Mouse (Mus musculus) neural tube, embryonic 14.5 days (tissue): ENCODE results near the gene Psmg3. TPM values are rescaled to one million over a fixed set of nuclear protein-coding genes. Genes with fewer than 3 reads are reported as not detected.

Experiments
- ATAC-seq: fragments of 200-750 bp; cut with Nextera tagmentation; 2 replicates; pipeline ENCODE4 v1.8.0; 2017; ENCODE audit warnings: low read depth, mild to moderate bottlenecking, moderate TSS enrichment, moderate library complexity
- H3K27ac ChIP-seq: fragments of 300-500 bp; sonication (generic); 2 replicates; pipeline ENCODE4 v1.5.1; 2014; ENCODE audit warnings: low read depth, mild to moderate bottlenecking, control low read depth, low read length, moderate library complexity, mixed read lengths
- H3K27me3 ChIP-seq: fragments of 300-500 bp; sonication (generic); 2 replicates; pipeline ENCODE4 v1.6.1; 2014; ENCODE audit warnings: low read length; ENCODE audit not compliant: control insufficient read depth, insufficient read depth
- H3K36me3 ChIP-seq: fragments of 300-500 bp; sonication (generic); 2 replicates; pipeline ENCODE4 v1.6.1; 2014; ENCODE audit warnings: low read length, mixed read lengths; ENCODE audit not compliant: control insufficient read depth, insufficient read depth
- H3K4me1 ChIP-seq: fragments of 300-500 bp; sonication (generic); 2 replicates; pipeline ENCODE4 v1.6.1; 2014; ENCODE audit warnings: low read length; ENCODE audit not compliant: control insufficient read depth, insufficient read depth
- H3K4me2 ChIP-seq: fragments of 300-500 bp; sonication (generic); 2 replicates; pipeline ENCODE4 v1.6.1; 2014; ENCODE audit warnings: mild to moderate bottlenecking, low read depth, low read length, control low read depth
- H3K4me3 ChIP-seq: fragments of 300-500 bp; sonication (generic); 2 replicates; pipeline ENCODE4 v1.5.1; 2014; ENCODE audit warnings: low read depth, low read length, control low read depth, mixed read lengths
- H3K9ac ChIP-seq: fragments of 300-500 bp; sonication (generic); replicated peaks from 2 replicates; pipeline ENCODE4 v1.6.1; 2014; ENCODE audit warnings: low read depth, mild to moderate bottlenecking, control low read depth, low read length, mixed read lengths
- H3K9me3 ChIP-seq: fragments of 300-500 bp; sonication (generic); 2 replicates; pipeline ENCODE4 v1.6.1; 2016; ENCODE audit warnings: low read length; ENCODE audit not compliant: control insufficient read depth
- WGBS: fragments of 180-500 bp; shearing (Covaris S2); extraction: QIAGEN DNeasy Blood & Tissue Kit; methylation state at CpG from one replicate; pipeline ENCODE4 v1.1.7; 2014; 5-methylcytosine and 5-hydroxymethylcytosine counted together
- polyA plus RNA-seq: library from polyadenylated mRNA; unstranded; fragments of >200 nt; fragmentation: Nextera tagmentation; extraction: Ambion mirVana; gene quantifications from 2 replicates; pipeline ENCODE4 v1.2.1, GENCODE M21; 2014

Psmg3 gene
- polyA plus RNA-seq, 1 experiment from 2014 or later: 71.1 TPM

DNA sequence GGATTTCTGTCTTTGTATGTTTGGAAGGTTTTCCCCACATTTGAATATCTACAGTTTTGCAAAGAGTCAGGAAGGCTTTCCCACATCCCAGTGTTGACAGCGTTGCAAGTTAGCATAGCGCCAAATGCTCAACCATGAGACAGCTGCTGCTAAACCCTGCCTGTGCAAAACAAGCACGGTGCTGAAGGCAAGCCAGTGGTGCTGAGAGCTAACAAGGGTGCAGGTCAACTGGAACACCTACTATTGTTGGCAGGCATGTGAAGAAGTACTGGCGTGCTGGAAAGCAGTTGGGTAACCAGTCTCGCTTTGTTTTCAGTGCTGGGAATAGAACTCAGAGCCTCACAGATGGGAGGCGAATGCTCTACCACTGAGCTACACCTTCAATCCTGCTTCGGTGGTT is 9.0 kb upstream of the Psmg3 start:
- Histone ChIP-seq H3K27me3 (no peaks in the 10 kb centered on the region), H3K4me3 (no peak overlapping the region), H3K27ac (no peak overlapping the region), H3K9ac (no peak overlapping the region), H3K9me3 (no peaks in the 10 kb centered on the region), H3K4me1 (no peaks in the 10 kb centered on the region), H3K36me3 (no peaks in the 10 kb centered on the region), H3K4me2 (no peak overlapping the region)
- no peak for ATAC-seq
- 88% methylated on average over 7 of the region's 7 CpGs for WGBS

DNA sequence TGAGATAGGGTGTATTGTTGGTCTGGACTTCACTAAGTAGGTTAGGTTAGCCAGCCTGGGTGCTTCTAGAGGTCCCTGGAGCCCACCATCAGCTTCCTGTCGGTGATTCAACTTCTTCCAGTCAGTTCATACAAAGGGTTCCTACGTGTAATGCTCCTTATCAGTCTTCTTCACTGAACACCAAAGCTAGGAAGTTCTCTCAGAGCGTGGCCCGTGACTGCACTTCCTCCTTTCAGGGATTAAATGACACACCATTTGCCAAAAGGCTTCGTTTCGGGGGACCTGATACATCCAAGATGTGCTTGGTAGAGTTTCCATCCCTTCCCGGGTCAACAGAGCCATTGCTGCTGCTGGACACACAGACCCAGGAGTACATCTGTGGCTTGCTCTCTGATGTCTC is 5.4 kb upstream of the Psmg3 start:
- Histone ChIP-seq H3K27ac (no peak overlapping the region), H3K9me3 (no peaks in the 10 kb centered on the region), H3K27me3 (no peaks in the 10 kb centered on the region), H3K4me2 (no peak overlapping the region), H3K9ac (no peak overlapping the region), H3K36me3 (no peaks in the 10 kb centered on the region), H3K4me3 (no peak overlapping the region), H3K4me1 (no peaks in the 10 kb centered on the region)
- WGBS: 87% methylated on average over 7 of the region's 7 CpGs
- ATAC-seq: no peak

DNA sequence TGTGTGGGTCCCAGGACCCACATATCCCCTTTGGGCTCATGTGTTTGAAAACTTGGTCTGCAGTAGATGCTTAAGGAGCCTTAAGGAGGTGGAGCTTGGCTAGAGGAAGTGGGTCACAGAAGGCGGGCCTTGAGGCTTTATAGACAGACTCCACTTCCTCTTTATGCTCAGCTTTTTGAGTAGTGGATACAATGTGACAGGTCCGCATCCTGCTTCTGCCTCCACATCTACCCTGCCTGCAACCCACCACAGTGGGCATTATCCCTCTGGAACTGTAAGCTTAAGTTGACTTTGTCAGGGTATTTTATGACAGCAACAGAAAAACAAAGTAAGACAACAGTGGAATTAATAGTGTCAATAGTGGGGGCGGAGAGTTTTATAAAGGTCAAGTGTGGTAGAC is 4.0 kb upstream of the Psmg3 start:
- Histone ChIP-seq H3K9ac (no peak overlapping the region), H3K4me1 (peaks cover 4% of the 10 kb centered on the region), H3K36me3 (no peaks in the 10 kb centered on the region), H3K9me3 (no peaks in the 10 kb centered on the region), H3K4me2 (no peak overlapping the region), H3K4me3 (no peak overlapping the region), H3K27ac (no peak overlapping the region), H3K27me3 (no peaks in the 10 kb centered on the region)
- ATAC-seq: no peak
- 90% methylated on average over 3 of the region's 3 CpGs for WGBS

DNA sequence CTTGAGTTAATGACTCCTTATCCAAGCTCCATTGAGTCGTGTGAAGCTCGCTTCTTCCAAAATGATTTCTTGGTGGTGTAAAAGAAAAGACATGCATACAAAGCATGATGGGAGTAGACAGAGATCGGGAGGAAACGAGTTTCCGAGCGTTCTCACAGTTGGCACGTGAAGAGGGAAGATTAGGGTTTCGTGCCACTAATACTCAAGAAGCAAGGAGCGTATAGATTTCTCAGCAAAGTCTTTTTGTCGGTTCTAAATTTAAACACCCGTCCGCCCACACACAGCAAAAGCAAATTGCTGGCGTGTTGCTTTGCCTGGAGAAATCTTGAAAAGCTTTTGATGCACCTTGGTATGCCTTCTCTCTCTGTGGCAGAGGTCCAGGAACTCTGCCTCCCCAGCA is 2.7 kb upstream of the Psmg3 start:
- H3K36me3 ChIP-seq: no peaks in the 10 kb centered on the region; the same call in 1 of the 2 replicates
- H3K9me3 ChIP-seq: no peaks in the 10 kb centered on the region
- no peak overlapping the region for H3K4me3 ChIP-seq
- WGBS: 83% methylated on average over 13 of the region's 13 CpGs
- no peaks in the 10 kb centered on the region for H3K27me3 ChIP-seq
- H3K4me1 ChIP-seq: peaks cover 12% of the 10 kb centered on the region
- no peak overlapping the region for H3K27ac ChIP-seq
- ATAC-seq: no peak
- H3K9ac ChIP-seq: no peak overlapping the region
- H3K4me2 ChIP-seq: no peak overlapping the region

DNA sequence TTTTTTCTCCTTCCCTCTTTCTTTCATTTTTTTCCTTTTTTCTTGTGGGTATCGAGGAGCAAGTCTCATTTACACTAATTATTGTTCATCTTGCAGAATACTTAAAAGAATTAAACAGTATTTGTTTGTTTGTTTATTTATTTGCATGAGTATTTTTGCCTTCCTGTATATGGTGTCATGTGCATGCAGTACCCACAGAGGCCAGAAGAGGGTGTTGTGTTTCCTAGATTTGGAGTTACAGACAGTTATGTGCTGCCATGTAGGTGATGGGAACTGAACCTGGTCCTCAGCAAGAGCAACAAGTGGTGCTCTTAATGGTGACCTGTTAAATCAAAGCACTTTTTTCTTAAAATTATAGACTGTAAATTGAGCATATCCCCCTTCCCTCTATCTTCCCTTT is 908 bp upstream of the Psmg3 start:
- Histone ChIP-seq H3K9ac (no peak overlapping the region), H3K4me3 (no peak overlapping the region), H3K9me3 (no peaks in the 10 kb centered on the region), H3K4me1 (peaks cover 12% of the 10 kb centered on the region), H3K27ac (no peak overlapping the region), H3K36me3 (peaks cover 9% of the 10 kb centered on the region), H3K27me3 (no peaks in the 10 kb centered on the region), H3K4me2 (no peak overlapping the region)
- no peak for ATAC-seq
- WGBS: 97% methylated on average over 1 of the region's 1 CpGs

DNA sequence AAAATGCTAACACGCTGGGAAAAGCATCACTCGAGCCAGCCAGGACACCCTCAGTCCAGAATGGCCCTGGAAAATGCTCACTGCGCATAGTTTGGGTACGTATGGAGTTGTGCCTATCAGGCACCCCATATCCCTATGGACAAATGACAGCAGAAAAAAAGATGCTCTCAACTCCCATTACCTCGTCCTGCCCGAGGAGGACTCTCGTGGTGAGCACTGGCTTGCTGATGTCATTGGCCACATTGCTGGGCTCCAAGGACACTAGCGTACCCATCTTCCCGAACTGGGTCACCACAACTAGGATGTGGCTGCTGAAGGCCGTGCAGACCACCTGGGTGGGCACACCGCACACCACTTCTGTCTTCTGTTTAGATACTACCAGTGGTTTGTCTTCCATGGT is 738 bp downstream of the Psmg3 start:
- Histone ChIP-seq H3K9me3 (no peaks in the 10 kb centered on the region), H3K36me3 (peaks cover 15% of the 10 kb centered on the region), H3K27me3 (no peaks in the 10 kb centered on the region), H3K4me2 (peak overlapping the region; percentile 97), H3K4me3 (peak overlapping the region; percentile 84), H3K4me1 (peaks cover 12% of the 10 kb centered on the region), H3K9ac (peak overlapping the region; percentile 79), H3K27ac (no peak overlapping the region)
- WGBS: 42% methylated on average over 11 of the region's 11 CpGs
- no peak for ATAC-seq

DNA sequence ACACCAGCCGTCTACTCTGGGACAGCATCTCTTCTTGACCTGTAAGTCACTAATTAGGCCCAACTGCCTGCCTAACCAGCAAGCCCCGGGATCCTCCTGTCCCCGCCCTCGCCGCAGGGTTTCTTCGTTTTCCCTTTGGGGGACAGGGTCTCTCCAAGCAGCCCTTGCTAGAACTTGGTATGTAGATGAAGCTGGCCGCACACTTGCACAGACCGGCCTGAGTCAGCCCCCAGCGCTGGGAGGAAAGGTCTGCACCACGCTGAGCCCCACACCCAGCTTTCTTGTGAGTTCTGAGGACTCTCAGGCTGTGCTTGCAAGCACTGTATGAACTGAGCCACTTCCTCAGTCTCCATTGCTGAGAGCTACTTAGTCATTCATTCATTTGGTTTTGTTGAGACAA is 2.2 kb downstream of the Psmg3 start:
- no peak for ATAC-seq
- H3K27me3 ChIP-seq: no peaks in the 10 kb centered on the region
- no peak overlapping the region for H3K27ac ChIP-seq
- no peaks in the 10 kb centered on the region for H3K9me3 ChIP-seq
- WGBS: 94% methylated on average over 10 of the region's 10 CpGs
- no peak overlapping the region for H3K4me3 ChIP-seq
- no peak overlapping the region for H3K9ac ChIP-seq
- H3K4me1 ChIP-seq: peaks cover 12% of the 10 kb centered on the region
- peaks cover 15% of the 10 kb centered on the region for H3K36me3 ChIP-seq
- H3K4me2 ChIP-seq: no peak overlapping the region

DNA sequence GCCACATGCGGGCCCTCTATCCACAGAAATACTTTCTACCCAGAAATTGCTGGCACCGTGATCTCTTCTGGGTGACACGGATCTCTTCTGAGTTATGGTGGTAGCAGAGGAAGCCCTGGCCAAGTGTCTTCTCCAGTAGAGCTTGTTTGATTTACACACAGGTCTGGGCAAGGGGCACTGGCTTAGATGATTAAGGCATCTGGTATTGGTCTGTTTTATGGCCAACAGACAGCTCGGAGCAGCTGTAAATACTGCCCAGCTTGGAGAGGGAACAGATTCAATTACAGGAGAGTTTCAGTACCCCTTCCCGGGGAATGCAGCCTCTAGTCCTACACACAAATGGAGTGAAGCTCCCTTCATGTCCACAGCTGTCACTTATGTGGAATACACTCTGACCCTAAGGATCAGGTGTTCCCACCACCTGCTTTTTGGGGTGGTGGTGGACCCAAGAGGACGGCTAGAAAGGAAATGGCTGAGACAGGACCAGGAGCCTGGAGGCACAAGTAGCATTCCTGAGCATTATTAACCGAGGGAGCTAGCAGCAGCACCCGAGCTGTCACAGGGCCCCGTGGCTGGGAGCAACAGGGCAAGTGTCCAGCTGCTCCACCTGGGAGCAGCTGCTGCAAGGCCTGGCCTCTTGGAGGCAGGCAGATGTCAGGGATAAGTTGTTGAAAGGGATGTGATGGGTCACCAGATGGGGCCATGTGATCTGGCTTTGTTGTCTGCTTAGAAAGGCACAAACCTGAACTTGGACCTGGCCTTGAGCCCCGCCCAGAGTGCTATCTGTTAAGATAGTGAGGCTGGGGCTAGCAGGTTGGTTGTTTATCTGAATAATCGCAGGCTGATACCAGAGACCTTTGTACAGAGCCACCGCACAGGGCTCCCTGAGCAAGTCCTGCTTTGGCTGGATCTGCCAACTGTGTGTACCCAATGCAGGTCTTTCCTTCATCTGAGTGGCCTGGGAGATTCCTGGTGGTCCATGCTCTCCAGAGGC is 4.9 kb downstream of the Psmg3 start:
- ATAC-seq: no peak
- Histone ChIP-seq H3K36me3 (peaks cover 15% of the 10 kb centered on the region), H3K4me1 (peaks cover 12% of the 10 kb centered on the region), H3K9ac (no peak overlapping the region), H3K27ac (no peak overlapping the region), H3K4me3 (no peak overlapping the region), H3K27me3 (no peaks in the 10 kb centered on the region), H3K4me2 (no peak overlapping the region), H3K9me3 (no peaks in the 10 kb centered on the region)
- WGBS: 69% methylated on average over 12 of the region's 12 CpGs

DNA sequence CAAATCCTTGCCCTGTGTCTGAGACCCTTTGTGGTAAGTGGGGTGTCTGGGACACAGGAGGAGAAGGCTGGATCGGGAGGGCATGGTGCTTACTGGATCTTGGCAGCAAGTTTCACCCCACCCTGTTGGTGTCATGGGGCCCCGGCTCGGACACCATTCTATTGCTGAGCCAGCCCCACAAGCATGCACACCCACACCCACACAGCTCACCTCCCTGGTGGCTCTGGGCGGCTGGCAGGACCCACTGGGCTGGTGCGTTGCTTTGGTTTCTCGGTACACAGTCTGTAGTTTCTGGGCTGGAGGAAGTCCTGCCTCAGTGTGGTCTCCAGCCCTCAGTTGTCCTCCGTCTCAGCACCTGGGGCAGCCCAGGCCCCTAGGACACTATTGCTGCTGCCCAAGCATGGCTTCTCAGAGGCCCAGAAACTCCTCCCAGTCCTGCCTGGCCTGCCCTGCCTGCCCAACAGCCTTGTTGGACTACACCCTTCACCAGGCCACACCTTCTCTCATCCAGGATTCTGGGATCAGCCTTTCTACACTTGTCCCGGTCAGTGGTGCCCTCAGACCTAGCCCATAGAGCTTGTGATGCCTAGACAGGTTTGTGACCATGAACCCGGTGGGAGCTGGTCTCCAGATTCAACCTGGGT is 7.0 kb downstream of the Psmg3 start, which contains the start of gene Tmem184a:
Gene Tmem184a (minus strand): TSS at position 380 of the 644 bp plus-strand sequence.
- Histone ChIP-seq H3K27me3 (no peaks in the 10 kb centered on the region; the same call in 1 of the 2 replicates), H3K4me2 (no peak within 1 kb of the TSS), H3K9me3 (no peaks in the 10 kb centered on the region), H3K9ac (no peak within 1 kb of the TSS), H3K36me3 (peaks cover 15% of the 10 kb centered on the region), H3K4me1 (no peaks in the 10 kb centered on the region), H3K4me3 (no peak within 1 kb of the TSS), H3K27ac (no peak within 1 kb of the TSS)
- WGBS: 91% methylated on average over 9 of the region's 9 CpGs
- no peak for ATAC-seq
